ENCODE assay signal across 24 mouse cellular contexts in genomic region chr17:15354006-15354405, GRCm38 (mm10).
"Had no signal": no experiment of that assay in that cellular context is flagged by ENCODE, and none has a peak within 500 bp of the region (broad histone marks: within the 10 kb centered on the region; RNA-seq: fewer than 3 reads in every experiment).

No protein-coding gene starts in this region.

- H3K4me3 ChIP-seq: heart, embryonic 12.5 days; hindbrain, embryonic 13.5 days; hindbrain, embryonic 15.5 days; kidney, embryonic 15.5 days; limb, embryonic 13.5 days; limb, embryonic 15.5 days; liver, embryonic 12.5 days had no signal

- ATAC-seq: hindbrain, postnatal 0 days; intestine, embryonic 16.5 days; liver, embryonic 12.5 days had no signal

- H3K9ac ChIP-seq: heart, embryonic 12.5 days; hindbrain, embryonic 13.5 days; hindbrain, embryonic 15.5 days; kidney, embryonic 15.5 days; limb, embryonic 13.5 days; limb, embryonic 15.5 days; liver, embryonic 12.5 days; liver, embryonic 14.5 days had no signal

- DNase-seq: gastrocnemius, postnatal 14 days; gastrocnemius, postnatal 36 days; heart, adult 18-20 months; heart, postnatal 10 days; heart, postnatal 36 days; kidney, adult 11 months; kidney, adult 2 months; kidney, adult 9 months; kidney, postnatal 14 days; kidney, postnatal 36 days; layer of hippocampus, adult 9-11 months; layer of hippocampus, postnatal 36 days; left cerebral cortex, postnatal 4 days had no signal

- H3K9me3 ChIP-seq: heart, embryonic 12.5 days; hindbrain, embryonic 13.5 days; hindbrain, embryonic 15.5 days; kidney, embryonic 15.5 days; limb, embryonic 13.5 days; limb, embryonic 15.5 days; liver, embryonic 12.5 days had no signal

- H3K27me3 ChIP-seq: hindbrain, embryonic 13.5 days; hindbrain, embryonic 15.5 days; kidney, embryonic 15.5 days; limb, embryonic 13.5 days; limb, embryonic 15.5 days had no signal

- H3K4me2 ChIP-seq: heart, embryonic 12.5 days; hindbrain, embryonic 13.5 days; hindbrain, embryonic 15.5 days; kidney, embryonic 15.5 days; limb, embryonic 13.5 days; limb, embryonic 15.5 days; liver, embryonic 12.5 days had no signal

- H3K36me3 ChIP-seq: heart, embryonic 12.5 days; hindbrain, embryonic 13.5 days; hindbrain, embryonic 15.5 days; kidney, embryonic 15.5 days; limb, embryonic 13.5 days; limb, embryonic 15.5 days; liver, embryonic 12.5 days had no signal

- H3K27ac ChIP-seq: hindbrain, embryonic 13.5 days; hindbrain, embryonic 15.5 days; hindbrain, postnatal 0 days; kidney, embryonic 15.5 days; kidney, postnatal 0 days; limb, embryonic 13.5 days; limb, embryonic 15.5 days; liver, embryonic 12.5 days; liver, embryonic 14.5 days had no signal

- H3K4me1 ChIP-seq: heart, embryonic 12.5 days; hindbrain, embryonic 13.5 days; hindbrain, embryonic 15.5 days; liver, embryonic 12.5 days had no signal
